Mouse (Mus musculus) gastrocnemius, postnatal 25 days (tissue): Measurements from ENCODE around the gene Cyp2w1. TPM values are rescaled to one million over a fixed set of nuclear protein-coding genes. Genes with fewer than 3 reads are reported as not detected.

Experiments used
- DNase-seq: peaks from one replicate; pipeline ENCODE4 v3.0.0; 2022
- long read RNA-seq, 2 experiments: library from polyadenylated mRNA; stranded (forward); transcript quantifications; one replicate each; pipeline ENCODE4 v2.0.0; 2021
- total RNA-seq, 2 experiments: library from RNA; stranded (reverse); gene quantifications; 1 replicate in 1 of 2; 2 replicates in 1 of 2; pipeline ENCODE4 v1.2.3; 2021

Cyp2w1 gene
- not detected for total RNA-seq
- long read RNA-seq, experiment 1: 0 reads
- long read RNA-seq, experiment 2: 0 reads

GRCm38 (mm10) chr5:139352317-139352716, at the start of gene Cyp2w1:
TSS of gene Cyp2w1 (plus strand) at chr5:139352617.
- DNase-seq: no peak

GRCm38 (mm10) chr5:139303646-139304061, 48.8 kb upstream of the Cyp2w1 start:
- no peak for DNase-seq

GRCm38 (mm10) chr5:139309946-139310345, 42.5 kb upstream of the Cyp2w1 start:
- DNase-seq: no peak

GRCm38 (mm10) chr5:139310477-139310876, 41.9 kb upstream of the Cyp2w1 start:
- DNase-seq: no peak

GRCm38 (mm10) chr5:139311822-139312221, 40.6 kb upstream of the Cyp2w1 start:
- DNase-seq: no peak

GRCm38 (mm10) chr5:139313536-139313935, 38.9 kb upstream of the Cyp2w1 start:
- DNase-seq: no peak

- no peak for DNase-seq
These were observed 37.3 kb upstream of the Cyp2w1 start for GRCm38 (mm10) chr5:139314941-139315642.

GRCm38 (mm10) chr5:139316982-139317675, 35.3 kb upstream of the Cyp2w1 start:
- no peak for DNase-seq

GRCm38 (mm10) chr5:139317751-139318504, 34.5 kb upstream of the Cyp2w1 start:
- no peak for DNase-seq

GRCm38 (mm10) chr5:139320424-139320823, 32.0 kb upstream of the Cyp2w1 start:
- no peak for DNase-seq

- DNase-seq: no peak
These were observed 31.1 kb upstream of the Cyp2w1 start for GRCm38 (mm10) chr5:139321331-139321730.

- no peak for DNase-seq
These were observed 29.0 kb upstream of the Cyp2w1 start for GRCm38 (mm10) chr5:139323260-139323924.

- no peak for DNase-seq
These were observed 28.3 kb upstream of the Cyp2w1 start for GRCm38 (mm10) chr5:139324045-139324491.

- peak; percentile 26 for DNase-seq
These were observed 27.6 kb upstream of the Cyp2w1 start for GRCm38 (mm10) chr5:139324691-139325394.

GRCm38 (mm10) chr5:139325395-139325966, 26.9 kb upstream of the Cyp2w1 start, which contains the start of gene Adap1:
TSS of gene Adap1 (minus strand) at chr5:139325622.
- peak; percentile 29 for DNase-seq

- no peak for DNase-seq
These were observed 26.2 kb upstream of the Cyp2w1 start for GRCm38 (mm10) chr5:139326111-139326696.

- no peak for DNase-seq
These were observed 25.3 kb upstream of the Cyp2w1 start for GRCm38 (mm10) chr5:139326986-139327633.

GRCm38 (mm10) chr5:139327634-139328020, 24.8 kb upstream of the Cyp2w1 start:
- no peak for DNase-seq

- no peak for DNase-seq
These were observed 21.7 kb upstream of the Cyp2w1 start for GRCm38 (mm10) chr5:139330766-139331165.

GRCm38 (mm10) chr5:139331742-139332141, 20.7 kb upstream of the Cyp2w1 start:
- peak; percentile 62 for DNase-seq
